Mouse (Mus musculus): ENCODE measurements around the gene Slc4a1.

DNA sequence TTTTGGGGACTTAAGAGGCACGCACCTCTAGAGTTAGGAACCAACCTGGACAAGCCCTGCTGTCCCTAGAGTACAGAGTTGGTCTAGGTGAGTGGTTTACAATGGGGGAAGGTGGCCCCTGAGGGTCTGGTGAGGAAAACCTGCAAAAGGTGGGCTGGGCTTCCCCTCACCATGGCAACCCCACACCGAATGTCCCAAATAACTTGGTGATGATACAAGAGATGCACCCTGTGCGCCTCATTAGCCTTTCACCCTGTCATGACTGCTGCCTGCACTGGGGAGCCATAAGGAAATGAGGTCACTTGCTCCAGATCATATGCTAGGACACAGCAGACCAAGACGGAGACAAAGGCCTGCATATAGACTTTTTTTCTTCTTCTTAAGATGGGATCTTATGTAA is 15.6 kb downstream of the Slc4a1 start:
- TF ChIP-seq POLR2A (IDR thresholded peaks at IDR 0.05; ENCODE audit: borderline replicate concordance, insufficient read depth, low read length) (no peak), CTCF (IDR thresholded peaks at IDR 0.05; ENCODE audit: borderline replicate concordance, insufficient read depth, low read depth, low read length) (no peak)
